Mouse (Mus musculus) frontal cortex, postnatal 25 days (tissue): ENCODE results near the gene Piezo1.
A peak's percentile ranks its signal among the peaks of the same experiment; 100 is the strongest.

ENCODE experiments used
- DNase-seq, 2 experiments: peaks; one replicate each; pipeline ENCODE4 v3.0.0; 2022; ENCODE audit warnings: low spot score in 2 of 2

Piezo1 gene

GRCm38 (mm10) chr8:122457171-122457570 is 94.0 kb downstream of the Piezo1 start:
- no peak for DNase-seq

GRCm38 (mm10) chr8:122454409-122454808 is 96.7 kb downstream of the Piezo1 start:
- DNase-seq, result no peak

GRCm38 (mm10) chr8:122452154-122452553 is 99.0 kb downstream of the Piezo1 start:
- DNase-seq, result no peak

GRCm38 (mm10) chr8:122451161-122451703 is 99.9 kb downstream of the Piezo1 start:
- no peak for DNase-seq

GRCm38 (mm10) chr8:122445203-122445602 is 105.9 kb downstream of the Piezo1 start:
- DNase-seq, result no peak

- DNase-seq, result peak; percentile 72 to 74
Observed at GRCm38 (mm10) chr8:122444058-122444748, 106.9 kb downstream of the Piezo1 start.

- peak; percentile 96 to 98 for DNase-seq
Observed at GRCm38 (mm10) chr8:122443262-122444006, 107.7 kb downstream of the Piezo1 start, which contains the start of gene Mvd. Gene Mvd (minus strand): TSS chr8:122443422.

- no peak for DNase-seq
Observed at GRCm38 (mm10) chr8:122442781-122443180, 108.3 kb downstream of the Piezo1 start.

- no peak for DNase-seq
Observed at GRCm38 (mm10) chr8:122442356-122442755, 108.8 kb downstream of the Piezo1 start.

GRCm38 (mm10) chr8:122441326-122441725 is 109.8 kb downstream of the Piezo1 start:
- DNase-seq, result no peak

GRCm38 (mm10) chr8:122439336-122439735 is 111.8 kb downstream of the Piezo1 start:
- no peak for DNase-seq

GRCm38 (mm10) chr8:122437708-122438331 is 113.3 kb downstream of the Piezo1 start:
- no peak for DNase-seq

GRCm38 (mm10) chr8:122436586-122437125 is 114.5 kb downstream of the Piezo1 start:
- no peak for DNase-seq

GRCm38 (mm10) chr8:122436146-122436545 is 115.0 kb downstream of the Piezo1 start:
- DNase-seq, result no peak

- no peak for DNase-seq
Observed at GRCm38 (mm10) chr8:122435375-122435774, 115.8 kb downstream of the Piezo1 start.

GRCm38 (mm10) chr8:122433269-122433905 is 117.7 kb downstream of the Piezo1 start:
- DNase-seq, result no peak

GRCm38 (mm10) chr8:122432443-122433268 is 118.5 kb downstream of the Piezo1 start, which contains the start of gene Cyba:
Gene Cyba (minus strand): TSS chr8:122432930.
- no peak for DNase-seq
